Mouse (Mus musculus) G1E (cell line): ENCODE results near the gene Flrt2. TPM values are rescaled to one million over a fixed set of nuclear protein-coding genes. Genes with fewer than 3 reads are reported as not detected.
"Not testable (repeated sequence)": the region's sequence is repeated elsewhere in the genome, so short reads cannot be mapped to it uniquely, and the experiment has no call there.

Experiments used
- ATAC-seq: 2 replicates; pipeline ENCODE4 v1.8.0; 2016; ENCODE audit warnings: mild to moderate bottlenecking; ENCODE audit not compliant: insufficient number of reproducible peaks, poor library complexity, low FRiP score, severe bottlenecking; ENCODE audit errors: extremely low read depth
- DNase-seq: peaks from one replicate; pipeline ENCODE4 v3.0.0; 2012; ENCODE audit warnings: low spot score
- H3K27me3 ChIP-seq: 2 replicates; pipeline ENCODE4 v1.6.1; 2012; ENCODE audit warnings: mild to moderate bottlenecking, low read length, inconsistent platforms; ENCODE audit not compliant: insufficient read depth
- H3K36me3 ChIP-seq: replicated peaks from 2 replicates; pipeline ENCODE3; 2012; ENCODE audit warnings: mild to moderate bottlenecking, inconsistent platforms
- H3K4me1 ChIP-seq: 2 replicates; pipeline ENCODE4 v1.6.1; 2012; ENCODE audit warnings: low read depth, low read length, inconsistent platforms, mixed read lengths; ENCODE audit not compliant: insufficient read depth
- H3K4me3 ChIP-seq: 2 replicates; pipeline ENCODE4 v1.5.1; 2012; ENCODE audit warnings: low read depth, mild to moderate bottlenecking, inconsistent platforms, low read length, moderate library complexity, mixed read lengths
- H3K9me3 ChIP-seq: replicated peaks from 2 replicates; pipeline ENCODE4 v1.6.1; 2012; ENCODE audit warnings: inconsistent platforms
- CTCF ChIP-seq: IDR thresholded peaks from 2 replicates; pipeline ENCODE4 v1.5.1; 2012; ENCODE audit warnings: low read depth, low read length, inconsistent platforms, mixed read lengths
- GATA1 ChIP-seq: IDR thresholded peaks from 2 replicates; pipeline ENCODE4 v1.6.1; 2012; ENCODE audit warnings: borderline replicate concordance, low read length, inconsistent platforms, mixed read lengths
- GATA2 ChIP-seq: IDR thresholded peaks from 2 replicates; pipeline ENCODE4 v1.6.1; 2012; ENCODE audit warnings: low read depth, low read length, inconsistent platforms, borderline replicate concordance
- POLR2AphosphoS5 ChIP-seq: IDR thresholded peaks from 2 replicates; pipeline ENCODE4 v1.6.1; 2012; ENCODE audit warnings: low read depth, low read length, inconsistent platforms; ENCODE audit not compliant: insufficient replicate concordance
- TAL1 ChIP-seq: conservative IDR thresholded peaks from 2 replicates; pipeline ENCODE4 v1.6.1; 2012; ENCODE audit warnings: low read depth, low read length, inconsistent platforms, mixed read lengths
- polyA plus RNA-seq: library from polyadenylated mRNA; stranded (reverse); fragments of >175 nt; gene quantifications from 2 replicates; pipeline ENCODE4 v1.2.3, GENCODE M21; 2012
- total RNA-seq, 2 experiments: library from RNA; stranded (forward) in 1 of 2; stranded (reverse) in 1 of 2; fragments of 200-1000 nt in 1 of 2; fragments of >200 nt in 1 of 2; fragmentation: Nextera tagmentation in 1 of 2; gene quantifications; 2 replicates each; pipeline ENCODE4 v1.2.3; 2014 to 2017

Flrt2 gene
- not detected in 2 replicates for total RNA-seq (2014; fragmentation: Nextera tagmentation)
- 0.05 and 0.06 TPM in 2 replicates for total RNA-seq (2017)
- not detected in 2 replicates for polyA plus RNA-seq

GRCm38 (mm10) chr12:95691961-95692767, at the start of gene Flrt2:
TSS of gene Flrt2 (plus strand) at chr12:95692226.
- TF ChIP-seq GATA2 (no peak), TAL1 (no peak), GATA1 (no peak), CTCF (no peak), POLR2AphosphoS5 (no peak)
- Histone ChIP-seq H3K36me3 (no peaks in the 10 kb centered on the region), H3K9me3 (peaks cover 51% of the 10 kb centered on the region), H3K4me3 (peak within 1 kb of the TSS; percentile 13; the same call in 1 of the 2 replicates), H3K27me3 (no peaks in the 10 kb centered on the region), H3K4me1 (no peaks in the 10 kb centered on the region)
- no peak for DNase-seq
- no peak for ATAC-seq

GRCm38 (mm10) chr12:95642226-95642625, 49.8 kb upstream of the Flrt2 start:
- no peaks in the 10 kb centered on the region for H3K36me3 ChIP-seq
- H3K27me3 ChIP-seq: no peaks in the 10 kb centered on the region
- no peaks in the 10 kb centered on the region for H3K4me1 ChIP-seq
- peaks cover 4% of the 10 kb centered on the region; the same call in 1 of the 2 replicates for H3K9me3 ChIP-seq
- TF ChIP-seq TAL1: no peak
- no peak for DNase-seq
- H3K4me3 ChIP-seq: no peak overlapping the region
- ATAC-seq: no peak

- H3K4me3 ChIP-seq, H3K27me3 ChIP-seq, H3K9me3 ChIP-seq, H3K36me3 ChIP-seq, ATAC-seq, H3K4me1 ChIP-seq, DNase-seq: not testable (repeated sequence)
These were observed 44.8 kb upstream of the Flrt2 start for GRCm38 (mm10) chr12:95647179-95647578.

- TF ChIP-seq GATA2 (no peak), GATA1 (no peak), POLR2AphosphoS5 (no peak), CTCF (no peak), TAL1 (no peak)
- Histone ChIP-seq H3K9me3 (0 out of 2 replicates have a peak, but pooled peaks cover 5% of the 10 kb centered on the region), H3K4me1 (no peaks in the 10 kb centered on the region), H3K36me3 (no peaks in the 10 kb centered on the region), H3K27me3 (no peaks in the 10 kb centered on the region), H3K4me3 (no peak overlapping the region)
- ATAC-seq (no peak), DNase-seq (no peak)
These were observed 39.6 kb upstream of the Flrt2 start for GRCm38 (mm10) chr12:95652172-95653156.

- no peaks in the 10 kb centered on the region for H3K36me3 ChIP-seq
- TF ChIP-seq POLR2AphosphoS5: no peak
- no peak for TF ChIP-seq GATA2
- no peak for TF ChIP-seq TAL1
- no peak for TF ChIP-seq CTCF
- no peak for TF ChIP-seq GATA1
- ATAC-seq: no peak; the same call in 1 of the 2 replicates
- H3K4me1 ChIP-seq: no peaks in the 10 kb centered on the region
- no peaks in the 10 kb centered on the region for H3K27me3 ChIP-seq
- H3K4me3 ChIP-seq: no peak overlapping the region
- DNase-seq: no peak
- peaks cover 10% of the 10 kb centered on the region; the same call in 1 of the 2 replicates for H3K9me3 ChIP-seq
These were observed 35.4 kb upstream of the Flrt2 start for GRCm38 (mm10) chr12:95656594-95656993.

- Histone ChIP-seq H3K27me3 (no peaks in the 10 kb centered on the region), H3K36me3 (no peaks in the 10 kb centered on the region), H3K4me1 (no peaks in the 10 kb centered on the region), H3K9me3 (peaks cover 7% of the 10 kb centered on the region), H3K4me3 (no peak overlapping the region)
- DNase-seq (no peak), ATAC-seq (no peak)
- no peak for TF ChIP-seq POLR2AphosphoS5
- TF ChIP-seq GATA1: no peak
- no peak for TF ChIP-seq GATA2
- no peak for TF ChIP-seq TAL1
- no peak for TF ChIP-seq CTCF
These were observed 24.7 kb upstream of the Flrt2 start for GRCm38 (mm10) chr12:95667296-95667695.
